Mouse (Mus musculus) limb, embryonic 14.5 days (tissue): ENCODE data around the gene Gmds. TPM values are rescaled to one million over a fixed set of nuclear protein-coding genes. Genes with fewer than 3 reads are reported as not detected.

Experiments used
- ATAC-seq: fragments of 200-750 bp; cut with Nextera tagmentation; 2 replicates; pipeline ENCODE4 v1.8.0; 2017; ENCODE audit warnings: low read depth, moderate number of reproducible peaks, moderate TSS enrichment; ENCODE audit not compliant: low FRiP score
- DNase-seq: peaks from one replicate; pipeline ENCODE4 v3.0.0-alpha.2; 2015; ENCODE audit warnings: low spot score
- H3K27ac ChIP-seq: fragments of 300-500 bp; sonication (generic); replicated peaks from 2 replicates; pipeline ENCODE4 v1.5.1; 2014; ENCODE audit warnings: low read depth, mild to moderate bottlenecking, low read length, moderate library complexity, mixed read lengths
- H3K27me3 ChIP-seq: fragments of 300-500 bp; sonication (generic); 2 replicates; pipeline ENCODE4 v1.6.1; 2014; ENCODE audit warnings: low read length, mixed read lengths; ENCODE audit not compliant: control insufficient read depth, insufficient read depth
- H3K36me3 ChIP-seq: fragments of 300-500 bp; sonication (generic); 2 replicates; pipeline ENCODE4 v1.6.1; 2014; ENCODE audit warnings: mild to moderate bottlenecking, low read length, moderate library complexity, mixed read lengths; ENCODE audit not compliant: control insufficient read depth, insufficient read depth
- H3K4me1 ChIP-seq: fragments of 300-500 bp; sonication (generic); 2 replicates; pipeline ENCODE4 v1.6.1; 2014; ENCODE audit warnings: antibody characterized with exemption, low read length, mixed read lengths; ENCODE audit not compliant: control insufficient read depth, insufficient read depth
- H3K4me2 ChIP-seq: fragments of 300-500 bp; sonication (generic); replicated peaks from 2 replicates; pipeline ENCODE4 v1.6.1; 2014; ENCODE audit warnings: low read depth, mild to moderate bottlenecking, low read length, moderate library complexity; ENCODE audit not compliant: severe bottlenecking
- H3K4me3 ChIP-seq: fragments of 300-500 bp; sonication (generic); replicated peaks from 2 replicates; pipeline ENCODE4 v1.5.1; 2014; ENCODE audit warnings: low read length
- H3K9ac ChIP-seq: fragments of 300-500 bp; sonication (generic); 2 replicates; pipeline ENCODE4 v1.6.1; 2014; ENCODE audit warnings: mild to moderate bottlenecking, low read depth, low read length, moderate library complexity; ENCODE audit not compliant: severe bottlenecking
- H3K9me3 ChIP-seq: fragments of 300-500 bp; sonication (generic); 2 replicates; pipeline ENCODE4 v1.6.1; 2016; ENCODE audit warnings: low read length; ENCODE audit not compliant: control insufficient read depth
- POLR2A ChIP-seq: fragments of 200-500 bp; IDR thresholded peaks from 2 replicates; pipeline ENCODE4 v1.8.0; 2012; ENCODE audit warnings: inconsistent platforms, mild to moderate bottlenecking, moderate library complexity, borderline replicate concordance; ENCODE audit not compliant: insufficient read depth, insufficient read length; ENCODE audit errors: extremely low read depth
- WGBS: fragments of 180-500 bp; shearing (Covaris S2); extraction: QIAGEN DNeasy Blood & Tissue Kit; methylation state at CpG from one replicate; pipeline ENCODE4 v1.1.7; 2014; 5-methylcytosine and 5-hydroxymethylcytosine counted together
- polyA plus RNA-seq, 2 experiments: library from polyadenylated mRNA; depleted of rRNA in 1 of 2; stranded (reverse) in 1 of 2; unstranded in 1 of 2; fragments of >200 nt; fragmentation: Nextera tagmentation in 1 of 2; extraction: Ambion mirVana in 1 of 2; gene quantifications; 2 replicates each; pipeline versions ENCODE4 v1.2.1 to v1.2.3; 2012 to 2014

Gene Gmds
- polyA plus RNA-seq, 2 experiments, result 31.6 to 39.9 TPM

DNA sequence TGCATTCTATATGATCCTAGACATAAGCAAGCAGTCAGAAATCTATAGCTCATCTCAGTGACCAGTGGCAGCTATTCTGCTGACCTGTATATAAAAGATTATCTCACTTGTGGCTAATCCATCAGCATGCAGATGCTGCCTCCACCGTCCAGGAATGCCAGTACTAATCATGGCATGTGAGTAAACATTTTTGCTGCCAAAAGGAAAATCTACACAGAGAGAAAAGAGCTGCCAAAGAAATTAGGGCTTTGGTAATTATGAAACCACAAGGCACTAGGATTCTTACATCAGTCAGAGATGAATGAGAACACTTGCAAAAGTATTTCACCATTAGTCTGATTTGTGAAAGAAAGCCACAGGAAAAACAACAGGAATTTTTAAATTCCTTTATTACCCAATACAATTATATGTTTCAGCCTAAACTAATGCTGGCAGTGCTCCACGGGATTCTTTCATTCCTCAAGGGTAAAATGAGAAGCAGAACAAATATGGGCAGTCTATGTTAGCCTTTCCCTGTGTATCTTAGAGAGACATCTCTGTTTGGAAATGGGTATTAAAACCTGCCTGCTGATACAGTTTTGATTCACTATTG, 71.3 kb downstream of the Gmds start:
- Histone ChIP-seq H3K36me3 (no peaks in the 10 kb centered on the region), H3K4me1 (peaks cover 9% of the 10 kb centered on the region), H3K9ac (no peak overlapping the region), H3K9me3 (no peaks in the 10 kb centered on the region), H3K27me3 (no peaks in the 10 kb centered on the region), H3K27ac (no peak overlapping the region), H3K4me3 (no peak overlapping the region), H3K4me2 (no peak overlapping the region)
- no peak for TF ChIP-seq POLR2A
- DNase-seq (peak; percentile 21), ATAC-seq (no peak)
- 27% methylated on average over 2 of the region's 2 CpGs for WGBS

- Histone ChIP-seq H3K27ac (no peak overlapping the region), H3K27me3 (no peaks in the 10 kb centered on the region), H3K4me1 (peaks cover 9% of the 10 kb centered on the region), H3K4me2 (no peak overlapping the region), H3K9ac (no peak overlapping the region), H3K36me3 (no peaks in the 10 kb centered on the region), H3K9me3 (no peaks in the 10 kb centered on the region), H3K4me3 (no peak overlapping the region)
- no peak for DNase-seq
- 49% methylated on average over 3 of the region's 3 CpGs for WGBS
- no peak for TF ChIP-seq POLR2A
- ATAC-seq, result no peak
Observed at GRCm38 (mm10) chr13:32266721-32267120, 71.8 kb downstream of the Gmds start.

DNA sequence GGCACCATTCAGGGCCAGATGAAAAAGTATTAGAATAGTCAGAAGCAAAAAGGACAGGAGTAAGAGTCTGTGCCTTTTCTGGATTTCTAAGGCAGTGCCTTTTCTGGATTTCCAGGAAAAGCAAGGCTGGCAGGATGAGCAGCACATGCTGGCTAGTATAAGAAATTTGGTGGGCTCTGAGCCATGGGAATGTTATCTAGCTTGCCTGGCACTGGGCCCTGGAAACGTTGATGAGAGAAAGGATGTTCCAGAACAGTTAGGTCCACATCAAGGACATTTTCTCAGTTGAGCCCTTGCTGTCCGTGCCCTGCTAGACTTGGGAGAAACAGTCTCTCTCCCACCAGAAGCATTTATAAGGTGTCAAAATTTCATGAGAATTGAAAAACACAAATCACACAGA, 82.4 kb downstream of the Gmds start:
- no peaks in the 10 kb centered on the region for H3K9me3 ChIP-seq
- WGBS, result 60% methylated on average over 2 of the region's 2 CpGs
- H3K4me3 ChIP-seq, result no peak overlapping the region
- DNase-seq (no peak), ATAC-seq (no peak)
- no peak overlapping the region for H3K9ac ChIP-seq
- no peak overlapping the region for H3K4me2 ChIP-seq
- no peak overlapping the region for H3K27ac ChIP-seq
- peaks cover 6% of the 10 kb centered on the region; the same call in 1 of the 2 replicates for H3K4me1 ChIP-seq
- no peaks in the 10 kb centered on the region for H3K27me3 ChIP-seq
- TF ChIP-seq POLR2A, result no peak
- no peaks in the 10 kb centered on the region for H3K36me3 ChIP-seq

DNA sequence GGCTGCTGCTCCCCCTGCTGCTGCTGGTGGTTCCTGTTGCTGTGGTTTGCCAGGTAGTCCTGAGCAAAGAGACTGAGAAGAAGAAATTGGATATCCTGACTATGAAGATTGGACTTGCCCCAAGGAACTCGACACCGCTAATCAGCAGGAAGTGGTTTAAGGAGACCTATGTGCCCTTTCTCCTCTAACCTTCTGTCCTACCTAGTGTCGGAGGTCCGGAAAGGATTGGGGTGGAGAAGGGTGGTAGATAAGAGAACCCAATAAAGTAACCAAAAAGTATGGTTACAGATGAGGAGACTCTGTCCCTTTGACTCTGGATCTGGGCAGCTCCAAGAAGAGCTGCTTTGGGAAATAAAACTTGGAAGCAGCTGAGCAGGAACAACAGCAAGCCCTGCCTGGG, 86.3 kb downstream of the Gmds start:
- H3K4me1 ChIP-seq, result no peaks in the 10 kb centered on the region
- DNase-seq, result no peak
- no peaks in the 10 kb centered on the region for H3K27me3 ChIP-seq
- H3K27ac ChIP-seq, result no peak overlapping the region
- H3K9ac ChIP-seq, result no peak overlapping the region
- H3K4me3 ChIP-seq, result no peak overlapping the region
- H3K9me3 ChIP-seq, result no peaks in the 10 kb centered on the region
- 65% methylated on average over 4 of the region's 4 CpGs for WGBS
- no peaks in the 10 kb centered on the region for H3K36me3 ChIP-seq
- no peak for TF ChIP-seq POLR2A
- no peak overlapping the region for H3K4me2 ChIP-seq
- no peak for ATAC-seq

- Histone ChIP-seq H3K4me3 (no peak overlapping the region), H3K9me3 (no peaks in the 10 kb centered on the region), H3K9ac (no peak overlapping the region), H3K4me2 (no peak overlapping the region), H3K4me1 (no peaks in the 10 kb centered on the region), H3K27ac (no peak overlapping the region), H3K36me3 (no peaks in the 10 kb centered on the region), H3K27me3 (no peaks in the 10 kb centered on the region)
- ATAC-seq (no peak), DNase-seq (no peak)
- TF ChIP-seq POLR2A, result no peak
- 77% methylated on average over 4 of the region's 4 CpGs for WGBS
Observed at GRCm38 (mm10) chr13:32242200-32242599, 96.3 kb downstream of the Gmds start.
